Mouse (Mus musculus): ENCODE results near the gene 1700018B08Rik. TPM values are rescaled to one million over a fixed set of nuclear protein-coding genes. Genes with fewer than 3 reads are reported as not detected.

The 1700018B08Rik gene
- polyA plus RNA-seq, 1 experiment from 2014 or later: not detected

DNA sequence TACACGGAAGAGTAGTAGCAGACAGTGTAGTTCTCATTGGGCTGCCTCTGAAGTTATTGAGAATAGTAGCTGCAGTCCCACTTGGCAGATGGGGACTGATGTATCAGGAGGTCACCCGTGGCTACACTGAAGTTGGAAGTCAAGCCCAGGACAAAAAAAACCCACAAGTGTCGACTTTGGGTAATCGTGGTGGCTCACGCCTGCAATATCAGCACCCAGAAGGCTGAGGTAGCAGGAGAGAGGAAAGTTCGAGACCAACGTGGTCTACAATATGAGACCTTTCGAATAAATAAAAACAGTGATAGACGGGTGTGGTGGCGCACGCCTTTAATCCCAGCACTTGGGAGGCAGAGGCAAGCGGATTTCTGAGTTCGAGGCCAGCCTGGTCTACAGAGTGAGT is 40.6 kb upstream of the 1700018B08Rik start:
- ATAC-seq (replicated peaks; ENCODE audit: insufficient number of reproducible peaks, low FRiP score, low TSS enrichment, low read depth): no peak
- H3K4me1 ChIP-seq (ENCODE audit: control insufficient read depth, insufficient read depth, low read length): no peaks in the 10 kb centered on the region
- H3K9ac ChIP-seq (replicated peaks; ENCODE audit: low read length): no peak overlapping the region; the same call in 1 of the 2 replicates
- H3K27ac ChIP-seq (replicated peaks; ENCODE audit: low read depth, low read length): no peak overlapping the region
- DNase-seq (ENCODE audit: low spot score): no peak
- H3K36me3 ChIP-seq (replicated peaks; ENCODE audit: control insufficient read depth, insufficient read depth, low read depth, low read length): no peaks in the 10 kb centered on the region
- 47% methylated on average over 12 of the region's 13 CpGs for WGBS
- H3K27me3 ChIP-seq (ENCODE audit: control insufficient read depth, insufficient read depth, low read length): no peaks in the 10 kb centered on the region
- H3K9me3 ChIP-seq (replicated peaks; ENCODE audit: control insufficient read depth, low read length): no peaks in the 10 kb centered on the region
- H3K4me3 ChIP-seq (ENCODE audit: low read depth, low read length): peak overlapping the region; percentile 51
- peak overlapping the region; percentile 63 for H3K4me2 ChIP-seq (ENCODE audit: low read depth, low read length)

- H3K36me3 ChIP-seq (replicated peaks; ENCODE audit: control insufficient read depth, insufficient read depth, low read depth, low read length): no peaks in the 10 kb centered on the region
- no peak for DNase-seq (ENCODE audit: low spot score)
- ATAC-seq (replicated peaks; ENCODE audit: insufficient number of reproducible peaks, low FRiP score, low TSS enrichment, low read depth): no peak
- no peak overlapping the region for H3K4me2 ChIP-seq (ENCODE audit: low read depth, low read length)
- no peaks in the 10 kb centered on the region for H3K4me1 ChIP-seq (ENCODE audit: control insufficient read depth, insufficient read depth, low read length)
- no peak overlapping the region for H3K27ac ChIP-seq (replicated peaks; ENCODE audit: low read depth, low read length)
- no peaks in the 10 kb centered on the region for H3K9me3 ChIP-seq (replicated peaks; ENCODE audit: control insufficient read depth, low read length)
- WGBS: 49% methylated on average over 8 of the region's 8 CpGs
- no peak overlapping the region for H3K4me3 ChIP-seq (ENCODE audit: low read depth, low read length)
- H3K9ac ChIP-seq (replicated peaks; ENCODE audit: low read length): no peak overlapping the region; the same call in 1 of the 2 replicates
- no peaks in the 10 kb centered on the region for H3K27me3 ChIP-seq (ENCODE audit: control insufficient read depth, insufficient read depth, low read length)
These were observed 39.5 kb upstream of the 1700018B08Rik start for GRCm38 (mm10) chr8:121583653-121584052.

DNA sequence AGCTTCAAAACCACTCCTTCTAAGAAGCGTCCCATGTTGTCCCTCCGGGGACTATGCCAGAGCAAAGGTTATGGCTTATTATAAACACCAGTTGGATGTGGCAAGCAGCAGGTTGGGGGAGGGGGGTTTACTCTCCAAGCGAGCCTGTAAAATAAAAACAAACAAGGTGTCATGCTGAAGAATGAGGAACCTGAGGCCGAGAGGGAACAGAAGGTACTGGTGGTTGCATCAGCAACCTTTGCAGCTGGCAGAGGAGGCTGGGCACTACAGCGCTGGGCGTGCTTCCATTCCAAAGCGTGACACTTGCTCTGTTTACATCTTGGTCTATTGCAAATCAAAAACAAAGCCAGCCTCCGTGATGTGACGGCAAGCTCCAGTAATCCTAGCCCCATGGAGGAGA is 36.3 kb upstream of the 1700018B08Rik start:
- no peak overlapping the region for H3K27ac ChIP-seq (replicated peaks; ENCODE audit: low read depth, low read length)
- H3K36me3 ChIP-seq (replicated peaks; ENCODE audit: control insufficient read depth, insufficient read depth, low read depth, low read length): no peaks in the 10 kb centered on the region
- WGBS: 31% methylated on average over 9 of the region's 9 CpGs
- no peaks in the 10 kb centered on the region for H3K27me3 ChIP-seq (ENCODE audit: control insufficient read depth, insufficient read depth, low read length)
- no peak overlapping the region for H3K4me3 ChIP-seq (ENCODE audit: low read depth, low read length)
- no peak overlapping the region for H3K9ac ChIP-seq (replicated peaks; ENCODE audit: low read length)
- DNase-seq (ENCODE audit: low spot score): no peak
- no peak for ATAC-seq (replicated peaks; ENCODE audit: insufficient number of reproducible peaks, low FRiP score, low TSS enrichment, low read depth)
- peaks cover 3% of the 10 kb centered on the region for H3K4me1 ChIP-seq (ENCODE audit: control insufficient read depth, insufficient read depth, low read length)
- no peak overlapping the region for H3K4me2 ChIP-seq (ENCODE audit: low read depth, low read length)
- no peaks in the 10 kb centered on the region for H3K9me3 ChIP-seq (replicated peaks; ENCODE audit: control insufficient read depth, low read length)

GRCm38 (mm10) chr8:121578676-121579451 is 34.7 kb upstream of the 1700018B08Rik start, which contains the start of gene Fbxo31:
Gene Fbxo31 (minus strand): TSS chr8:121578806.
- H3K27me3 ChIP-seq (ENCODE audit: control insufficient read depth, insufficient read depth, low read length): no peaks in the 10 kb centered on the region
- DNase-seq (ENCODE audit: low spot score): peak; percentile 96
- ATAC-seq (replicated peaks; ENCODE audit: insufficient number of reproducible peaks, low FRiP score, low TSS enrichment, low read depth): peak; percentile 88
- H3K36me3 ChIP-seq (replicated peaks; ENCODE audit: control insufficient read depth, insufficient read depth, low read depth, low read length): no peaks in the 10 kb centered on the region
- H3K9me3 ChIP-seq (replicated peaks; ENCODE audit: control insufficient read depth, low read length): no peaks in the 10 kb centered on the region
- H3K9ac ChIP-seq (replicated peaks; ENCODE audit: low read length): peak within 1 kb of the TSS; percentile 85
- peak within 1 kb of the TSS; percentile 82 for H3K4me2 ChIP-seq (ENCODE audit: low read depth, low read length)
- H3K4me1 ChIP-seq (ENCODE audit: control insufficient read depth, insufficient read depth, low read length): peaks cover 3% of the 10 kb centered on the region
- WGBS: 1% methylated on average over 63 of the region's 63 CpGs
- H3K4me3 ChIP-seq (ENCODE audit: low read depth, low read length): peak within 1 kb of the TSS; percentile 85
- H3K27ac ChIP-seq (replicated peaks; ENCODE audit: low read depth, low read length): no peak within 1 kb of the TSS; the same call in 1 of the 2 replicates

GRCm38 (mm10) chr8:121577751-121578675 is 33.9 kb upstream of the 1700018B08Rik start:
- H3K9me3 ChIP-seq (replicated peaks; ENCODE audit: control insufficient read depth, low read length): no peaks in the 10 kb centered on the region
- DNase-seq (ENCODE audit: low spot score) (peak; percentile 34), ATAC-seq (replicated peaks; ENCODE audit: insufficient number of reproducible peaks, low FRiP score, low TSS enrichment, low read depth) (peak; percentile 71)
- peaks cover 3% of the 10 kb centered on the region for H3K4me1 ChIP-seq (ENCODE audit: control insufficient read depth, insufficient read depth, low read length)
- peak overlapping the region; percentile 85 for H3K4me3 ChIP-seq (ENCODE audit: low read depth, low read length)
- WGBS: 2% methylated on average over 44 of the region's 44 CpGs
- peak overlapping the region; percentile 82 for H3K4me2 ChIP-seq (ENCODE audit: low read depth, low read length)
- H3K36me3 ChIP-seq (replicated peaks; ENCODE audit: control insufficient read depth, insufficient read depth, low read depth, low read length): no peaks in the 10 kb centered on the region
- no peaks in the 10 kb centered on the region for H3K27me3 ChIP-seq (ENCODE audit: control insufficient read depth, insufficient read depth, low read length)
- peak overlapping the region; percentile 85 for H3K9ac ChIP-seq (replicated peaks; ENCODE audit: low read length)
- H3K27ac ChIP-seq (replicated peaks; ENCODE audit: low read depth, low read length): no peak overlapping the region; the same call in 1 of the 2 replicates

GRCm38 (mm10) chr8:121575661-121576060 is 31.5 kb upstream of the 1700018B08Rik start:
- no peak overlapping the region for H3K4me3 ChIP-seq (ENCODE audit: low read depth, low read length)
- no peak overlapping the region for H3K9ac ChIP-seq (replicated peaks; ENCODE audit: low read length)
- 78% methylated on average over 3 of the region's 3 CpGs for WGBS
- H3K4me1 ChIP-seq (ENCODE audit: control insufficient read depth, insufficient read depth, low read length): peaks cover 3% of the 10 kb centered on the region
- no peak overlapping the region for H3K4me2 ChIP-seq (ENCODE audit: low read depth, low read length)
- no peaks in the 10 kb centered on the region for H3K27me3 ChIP-seq (ENCODE audit: control insufficient read depth, insufficient read depth, low read length)
- DNase-seq (ENCODE audit: low spot score): no peak
- ATAC-seq (replicated peaks; ENCODE audit: insufficient number of reproducible peaks, low FRiP score, low TSS enrichment, low read depth): no peak
- H3K36me3 ChIP-seq (replicated peaks; ENCODE audit: control insufficient read depth, insufficient read depth, low read depth, low read length): no peaks in the 10 kb centered on the region
- no peak overlapping the region for H3K27ac ChIP-seq (replicated peaks; ENCODE audit: low read depth, low read length)
- H3K9me3 ChIP-seq (replicated peaks; ENCODE audit: control insufficient read depth, low read length): no peaks in the 10 kb centered on the region

- ATAC-seq (replicated peaks; ENCODE audit: insufficient number of reproducible peaks, low FRiP score, low TSS enrichment, low read depth): 0 out of 2 replicates have a peak, but pooled peaks have one; percentile 29
- Histone ChIP-seq H3K9me3 (replicated peaks; ENCODE audit: control insufficient read depth, low read length) (no peaks in the 10 kb centered on the region), H3K4me2 (ENCODE audit: low read depth, low read length) (no peak overlapping the region), H3K27me3 (ENCODE audit: control insufficient read depth, insufficient read depth, low read length) (no peaks in the 10 kb centered on the region), H3K27ac (replicated peaks; ENCODE audit: low read depth, low read length) (no peak overlapping the region), H3K4me1 (ENCODE audit: control insufficient read depth, insufficient read depth, low read length) (peaks cover 3% of the 10 kb centered on the region), H3K36me3 (replicated peaks; ENCODE audit: control insufficient read depth, insufficient read depth, low read depth, low read length) (no peaks in the 10 kb centered on the region), H3K9ac (replicated peaks; ENCODE audit: low read length) (no peak overlapping the region), H3K4me3 (ENCODE audit: low read depth, low read length) (no peak overlapping the region)
- DNase-seq (ENCODE audit: low spot score): no peak
- WGBS: 52% methylated on average over 3 of the region's 3 CpGs
These were observed 29.2 kb upstream of the 1700018B08Rik start for GRCm38 (mm10) chr8:121573275-121573674.
